Mouse (Mus musculus) megakaryocyte, embryonic 14.5 days (primary cell): ENCODE measurements around the gene Carmil2.

Experiments used
- FLI1 ChIP-seq: IDR thresholded peaks from 2 replicates; pipeline ENCODE4 v1.6.1; 2012; ENCODE audit warnings: low read length, inconsistent platforms, mixed read lengths
- GATA1 ChIP-seq: IDR thresholded peaks from 3 replicates; pipeline ENCODE4 v1.6.1; 2012; ENCODE audit warnings: mixed read lengths, low read length, inconsistent platforms, borderline replicate concordance

- TF ChIP-seq GATA1 = no peak
- TF ChIP-seq FLI1 = no peak
Observed at GRCm38 (mm10) chr8:105698734-105699133, 12.7 kb downstream of the Carmil2 start.
